Mouse (Mus musculus) v-Abl transformed pro-B cells (cell line): ENCODE results near the gene Rbm8a.

Experiments used
- in situ Hi-C, 2 experiments: fragments of 400-800 bp; cut with MboI; formaldehyde crosslinking; loops; one replicate each; pipeline ENCODE4 v1.15.1; 2025; ENCODE audit not compliant: unreplicated experiment in 2 of 2

The Rbm8a gene

DNA sequence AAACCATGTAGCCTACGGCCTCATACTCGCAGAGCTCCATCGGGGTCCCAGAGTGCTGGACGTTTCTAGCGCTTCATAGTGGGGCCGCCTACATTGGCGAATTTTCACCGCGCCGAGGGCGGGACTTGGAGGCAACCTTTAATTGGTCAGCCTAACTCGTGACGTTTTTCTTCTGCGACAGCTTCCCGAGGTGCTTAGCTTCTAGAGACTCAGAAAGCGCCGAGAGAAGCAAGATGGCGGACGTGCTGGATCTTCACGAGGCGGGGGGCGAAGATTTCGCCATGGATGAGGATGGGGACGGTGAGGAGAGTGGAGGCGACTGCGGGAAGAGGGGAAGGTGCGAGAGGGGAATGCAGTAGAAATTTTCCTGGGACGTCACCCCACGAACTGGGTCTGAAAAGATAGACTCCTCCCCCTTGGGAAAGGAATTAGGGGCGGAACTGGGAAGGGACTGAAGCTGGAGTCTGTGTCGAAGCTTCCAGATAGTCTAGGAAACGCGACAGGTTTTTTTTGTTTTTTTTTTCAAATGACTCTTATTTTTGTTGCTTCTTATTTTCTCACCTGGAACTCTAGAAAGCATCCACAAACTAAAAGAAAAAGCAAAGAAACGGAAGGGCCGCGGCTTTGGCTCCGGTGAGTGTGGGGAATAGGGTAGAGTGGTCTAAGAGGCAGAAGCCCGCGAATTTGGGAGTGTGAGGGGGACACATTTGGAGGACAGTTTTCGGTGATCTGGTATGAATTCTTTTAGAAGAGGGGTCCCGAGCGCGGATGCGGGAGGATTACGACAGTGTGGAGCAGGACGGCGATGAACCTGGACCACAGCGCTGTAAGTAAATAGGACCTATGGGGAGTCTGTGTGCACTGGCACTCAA is at the start of gene Rbm8a:
Gene Rbm8a (plus strand): TSS at position 205 of the 872 bp plus-strand sequence.
- in situ Hi-C loops: loop anchor here (5.0 to 25.0 kb wide), 2 partner anchors 48 to 343 kb away; partner anchors contain the start of gene Fcgr1 (in 2 of the 2)

DNA sequence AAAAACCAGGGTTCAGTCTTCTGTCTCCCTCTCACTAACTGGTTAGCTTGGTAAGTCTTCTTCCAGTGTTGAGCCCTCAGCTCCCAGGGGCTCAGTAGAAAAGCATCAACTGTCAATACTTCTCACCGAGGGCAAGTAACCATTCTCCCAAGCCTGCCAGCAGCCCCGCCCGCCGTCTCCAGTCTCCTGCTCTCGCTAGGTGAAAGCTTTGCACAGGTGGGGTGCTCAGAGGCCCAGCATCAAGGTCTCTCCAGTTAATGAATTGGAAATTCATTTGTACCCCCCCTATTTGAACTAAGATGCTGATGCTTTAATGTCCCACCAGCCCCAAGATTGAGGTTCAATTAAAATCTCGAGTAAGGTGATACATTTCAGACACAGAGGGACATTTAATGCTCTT is 48.6 kb upstream of the Rbm8a start:
- in situ Hi-C loops: loop anchor here (5.0 kb wide), 4 partner anchors 34 to 61 kb away; no protein-coding TSS in a partner anchor

DNA sequence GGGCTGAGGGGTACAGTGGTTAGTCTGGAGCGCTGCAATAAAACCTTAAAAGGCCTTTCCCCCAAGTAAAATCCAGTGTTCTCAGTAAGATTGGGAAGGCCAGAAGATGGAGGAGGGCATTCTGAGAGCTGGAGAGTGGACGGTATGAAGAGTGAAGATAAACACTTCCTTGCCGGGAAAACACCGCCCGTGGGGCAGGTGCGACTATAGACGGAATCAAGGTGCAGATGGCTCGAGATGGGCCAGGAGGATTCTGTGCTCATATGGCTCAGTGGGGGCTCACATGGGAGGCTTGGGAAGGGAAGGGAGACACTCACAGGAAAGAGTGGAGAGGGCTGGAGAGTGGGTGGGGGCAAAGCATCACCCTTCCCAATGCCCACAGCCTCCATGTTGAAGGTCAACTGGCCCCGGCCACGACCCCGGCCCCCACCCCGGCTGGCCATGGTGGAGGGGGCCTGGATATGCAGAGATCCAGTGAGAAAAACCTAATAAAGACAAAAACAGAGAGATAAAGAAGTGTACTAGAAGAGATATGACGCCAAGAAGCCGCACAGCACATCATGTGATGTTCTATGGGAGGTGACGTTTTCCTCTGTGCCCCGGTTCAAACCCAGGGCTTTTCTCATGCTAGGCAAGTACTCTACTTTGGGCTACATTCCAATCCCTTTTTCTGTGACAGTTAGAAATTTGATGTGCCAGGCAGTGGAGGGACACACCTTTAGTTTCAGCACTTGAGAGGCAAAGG is 47.8 kb upstream of the Rbm8a start:
- in situ Hi-C loops: loop anchor here (5.0 kb wide), 4 partner anchors 35 to 60 kb away; no protein-coding TSS in a partner anchor

DNA sequence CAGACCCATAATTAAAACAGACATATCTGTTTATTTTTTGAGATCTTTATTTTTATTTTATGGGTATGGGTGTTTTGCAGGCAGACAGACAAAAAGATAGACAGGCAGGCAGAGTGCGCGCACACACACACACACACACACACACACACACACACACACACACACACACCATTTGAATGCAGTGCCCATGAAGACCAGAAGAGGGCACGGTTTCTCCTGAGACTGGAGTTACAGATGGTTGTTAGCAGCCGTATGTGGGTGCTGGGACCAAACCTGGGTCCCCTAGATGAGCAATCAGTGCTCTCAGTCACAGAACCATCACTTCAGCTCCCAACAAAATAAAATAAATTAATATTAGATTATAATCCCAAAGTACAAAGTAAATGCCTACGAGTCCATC is 46.3 kb upstream of the Rbm8a start:
- in situ Hi-C loops: loop anchor here (5.0 kb wide), 4 partner anchors 36 to 59 kb away; no protein-coding TSS in a partner anchor

DNA sequence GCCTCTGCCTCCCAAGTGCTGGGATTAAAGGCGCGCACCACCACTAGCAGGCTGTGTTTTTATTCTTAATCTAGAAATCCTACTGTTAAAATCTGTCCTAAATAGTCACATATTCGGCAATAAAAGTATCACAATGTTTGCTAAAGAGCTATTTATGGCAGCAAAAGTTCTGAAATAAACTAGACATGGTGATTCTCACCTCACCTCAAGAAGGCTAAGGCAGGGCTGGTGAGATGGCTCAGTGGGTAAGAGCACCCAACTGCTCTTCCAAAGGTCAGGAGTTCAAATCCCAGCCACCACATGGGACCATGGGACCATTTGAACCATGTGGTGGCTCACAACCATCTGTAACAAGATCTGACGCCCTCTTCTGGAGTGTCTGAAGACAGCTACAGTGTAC is 39.1 kb upstream of the Rbm8a start:
- in situ Hi-C loops: no loop called here

- in situ Hi-C loops: no loop called here
Measured at GRCm38 (mm10) chr3:96593374-96593773, 36.4 kb upstream of the Rbm8a start.

GRCm38 (mm10) chr3:96593790-96594560 is 35.8 kb upstream of the Rbm8a start, which contains the start of gene Polr3gl:
TSS of gene Polr3gl (minus strand) at chr3:96594181.
- in situ Hi-C loops: no loop called here

DNA sequence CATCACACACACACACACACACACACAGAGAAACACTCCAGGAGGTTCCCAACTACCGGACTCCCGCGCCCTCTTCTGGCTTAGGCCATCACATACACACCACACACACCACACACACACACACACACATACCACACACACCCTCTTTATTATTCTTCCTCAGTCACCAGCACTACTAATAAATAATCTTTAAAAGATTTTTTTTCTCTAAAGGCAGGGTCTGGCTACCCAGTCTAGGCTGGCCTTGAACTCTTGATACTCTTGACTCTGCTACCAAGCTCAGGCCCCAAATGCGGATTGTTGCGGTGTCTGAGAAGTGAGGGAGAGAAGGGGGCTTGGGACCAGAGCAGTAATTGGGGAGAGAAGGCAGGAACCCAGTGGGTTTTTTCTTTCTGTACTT is 34.9 kb upstream of the Rbm8a start:
- in situ Hi-C loops: no loop called here

DNA sequence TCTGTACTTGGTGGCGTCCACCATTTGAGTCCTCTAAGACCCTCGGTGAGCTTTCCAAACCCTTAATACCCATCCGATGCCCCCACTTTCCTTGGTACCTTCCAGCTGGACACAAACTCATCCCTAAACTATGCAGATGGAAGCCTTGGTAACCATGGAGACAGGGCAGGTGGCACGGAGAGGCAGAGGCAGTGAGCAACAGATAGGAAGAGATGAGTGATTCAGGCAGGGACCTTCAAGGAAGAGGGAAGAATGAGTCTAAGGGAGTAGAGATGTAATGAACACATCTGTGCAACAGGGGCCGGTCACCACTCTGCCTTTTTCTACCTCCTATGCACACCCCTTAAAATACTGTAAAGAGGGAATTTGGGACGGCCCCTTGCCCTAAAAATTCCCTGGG is 34.1 kb upstream of the Rbm8a start:
- in situ Hi-C loops: no loop called here

- in situ Hi-C loops: no loop called here
Measured at GRCm38 (mm10) chr3:96596228-96596707, 33.5 kb upstream of the Rbm8a start, which contains the start of gene Ankrd34a. TSS of gene Ankrd34a (plus strand) at chr3:96596636.

- in situ Hi-C loops: no loop called here
Measured at GRCm38 (mm10) chr3:96596855-96597254, 32.9 kb upstream of the Rbm8a start.

- in situ Hi-C loops: no loop called here
Measured at GRCm38 (mm10) chr3:96597435-96597891, 32.3 kb upstream of the Rbm8a start.

- in situ Hi-C loops: no loop called here
Measured at GRCm38 (mm10) chr3:96598156-96599068, 31.3 kb upstream of the Rbm8a start.

DNA sequence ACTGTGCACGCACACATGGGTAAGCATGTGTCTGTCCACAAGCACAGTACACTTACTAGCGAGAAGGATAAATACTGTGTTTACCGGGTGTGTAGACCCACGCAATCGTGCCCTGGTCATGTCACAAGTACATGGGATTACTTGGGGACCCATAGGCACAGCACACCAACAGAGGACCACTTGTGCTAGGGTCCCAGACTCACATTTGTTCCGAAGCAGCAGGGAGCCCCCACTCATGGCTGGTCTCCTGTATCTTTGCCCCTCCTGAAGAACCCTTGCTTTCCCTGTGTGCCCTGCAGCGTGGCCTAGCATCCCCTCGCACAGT is 30.7 kb upstream of the Rbm8a start:
- in situ Hi-C loops: no loop called here

GRCm38 (mm10) chr3:96599411-96599810 is 30.3 kb upstream of the Rbm8a start:
- in situ Hi-C loops: no loop called here

DNA sequence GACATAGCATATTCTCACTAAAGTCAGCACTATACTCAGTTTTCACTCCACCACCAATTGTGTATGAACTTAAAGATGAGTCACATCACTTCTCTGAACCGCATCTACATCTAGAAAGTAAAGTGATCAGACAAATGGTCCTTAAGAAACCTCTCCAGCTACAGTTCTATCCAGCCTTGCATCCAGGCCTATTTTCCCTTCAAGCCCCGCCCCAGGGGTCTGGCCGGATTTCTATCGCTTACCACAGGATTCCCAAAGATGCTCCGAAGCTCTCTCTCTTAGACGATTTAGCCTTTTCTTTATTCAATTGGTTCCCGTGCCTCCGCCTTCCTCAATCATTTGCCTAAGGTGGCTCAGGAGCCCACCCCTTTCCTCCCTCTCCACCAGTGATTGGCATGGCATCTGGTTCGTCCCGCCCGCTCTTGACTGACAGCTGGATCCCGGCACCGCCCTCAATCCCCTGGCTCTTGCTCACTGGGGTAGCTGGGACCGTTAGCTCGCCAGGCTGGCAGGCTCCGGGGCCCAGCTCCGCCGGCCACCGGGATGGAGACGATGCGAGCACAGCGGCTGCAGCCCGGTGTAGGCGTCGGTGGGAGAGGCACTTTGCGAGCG is 29.0 kb upstream of the Rbm8a start, which contains the start of gene Lix1l:
Gene Lix1l (plus strand): TSS at position 511 of the 612 bp plus-strand sequence.
- in situ Hi-C loops: no loop called here

- in situ Hi-C loops: no loop called here
Measured at GRCm38 (mm10) chr3:96601251-96601787, 28.4 kb upstream of the Rbm8a start.

GRCm38 (mm10) chr3:96601941-96602703 is 27.6 kb upstream of the Rbm8a start:
- in situ Hi-C loops: no loop called here
